ENCODE assay signal across 7 mouse cellular contexts in genomic region chr7:49451240-49451639, GRCm38 (mm10).
A peak's percentile ranks its signal among the peaks of the same experiment; 100 is the strongest.
DNase-seq lines count a peak whose midpoint lies in the region; ATAC-seq lines count a peak whose summit lies in the region.

No protein-coding gene starts in this region.

- ATAC-seq in common myeloid progenitor, adult 5-6 weeks (replicated peaks; ENCODE audit: low read depth, poor library complexity, severe bottlenecking) = peak; percentile 50

- peak; percentile 52 to 55 for DNase-seq in layer of hippocampus, adult 8-10 months (ENCODE audit: low spot score in 2 of 2)
- no peak for DNase-seq in layer of hippocampus, postnatal 10 days (ENCODE audit: low spot score in 2 of 2)
- DNase-seq in induced T-regulatory cell, adult 2 months (ENCODE audit: low read depth) = peak; percentile 15
- peak; percentile 43 for DNase-seq in lung, postnatal 25 days (ENCODE audit: low spot score)
- DNase-seq in cerebellum, adult 18-20 months = no peak
- no peak for DNase-seq in adrenal gland, adult 18-20 months (ENCODE audit: low spot score in 2 of 2)

Comparison
In these comparisons a context has a peak if more than half of its experiments do, and no peak if none do; other contexts are left out.
1. DNase-seq: peak in layer of hippocampus, adult 8-10 months (2 of 2), induced T-regulatory cell, adult 2 months (single experiment) and lung, postnatal 25 days (single experiment); none in layer of hippocampus, postnatal 10 days (0 of 2), cerebellum, adult 18-20 months (0 of 2) and adrenal gland, adult 18-20 months (0 of 2).